ENCODE assay signal across 8 mouse cellular contexts in genomic region chr11:106397656-106398055, GRCm38 (mm10). TPM values are rescaled to one million over a fixed set of nuclear protein-coding genes. Genes with fewer than 3 reads are reported as not detected.
DNase-seq lines count a peak whose midpoint lies in the region.
"Had no signal": no experiment of that assay in that cellular context is flagged by ENCODE, and none has a peak within 500 bp of the region (broad histone marks: within the 10 kb centered on the region; RNA-seq: fewer than 3 reads in every experiment).

No protein-coding gene starts in this region.

- peak; percentile 39 to 50 for DNase-seq in kidney, postnatal 4 days
- DNase-seq in kidney, adult 9 months: no peak
- peak; percentile 50 for DNase-seq in 3T3-L1 (ENCODE audit: low read depth, low spot score)
- peak; percentile 43 to 45 for DNase-seq in B cell, adult 2 months
- peak; percentile 18 for DNase-seq in cerebellum, adult 9-11 months
- no peak for DNase-seq in adrenal gland, adult 18-20 months (ENCODE audit: low spot score in 2 of 2)
- DNase-seq in T-cell, adult 2 months (ENCODE audit: low spot score): no peak

RNA-seq across cellular contexts. Expression of gene Icam2, which starts 9.8 kb away (rescaled TPM):
- 10 to 100 TPM; 12.5 to 15.0 TPM for total RNA-seq in adrenal gland, adult 18-20 months (2021)

RNA-seq across cellular contexts. Expression of gene Prr29, which starts 32.4 kb away (rescaled TPM):
- total RNA-seq in adrenal gland, adult 18-20 months (2021): not detected
- total RNA-seq: neutrophil, adult 5-6 weeks had no signal

RNA-seq across cellular contexts. Expression of gene Scn4a, which starts 44.6 kb away (rescaled TPM):
- total RNA-seq in adrenal gland, adult 18-20 months (2021): under 1 TPM; 0.20 to 0.99 TPM

Comparison
In these comparisons a context has a peak if more than half of its experiments do, and no peak if none do; other contexts are left out.
1. DNase-seq: peak in kidney, postnatal 4 days (2 of 2), 3T3-L1 (single experiment), B cell, adult 2 months (2 of 2) and cerebellum, adult 9-11 months (single experiment); none in kidney, adult 9 months (single experiment), adrenal gland, adult 18-20 months (0 of 2) and T-cell, adult 2 months (single experiment).